Mouse (Mus musculus): Measurements from ENCODE around the gene Lrrc73. TPM values are rescaled to one million over a fixed set of nuclear protein-coding genes. Genes with fewer than 3 reads are reported as not detected.

The Lrrc73 gene
- polyA plus RNA-seq, 1 experiment from 2014 or later: 12.6 TPM

DNA sequence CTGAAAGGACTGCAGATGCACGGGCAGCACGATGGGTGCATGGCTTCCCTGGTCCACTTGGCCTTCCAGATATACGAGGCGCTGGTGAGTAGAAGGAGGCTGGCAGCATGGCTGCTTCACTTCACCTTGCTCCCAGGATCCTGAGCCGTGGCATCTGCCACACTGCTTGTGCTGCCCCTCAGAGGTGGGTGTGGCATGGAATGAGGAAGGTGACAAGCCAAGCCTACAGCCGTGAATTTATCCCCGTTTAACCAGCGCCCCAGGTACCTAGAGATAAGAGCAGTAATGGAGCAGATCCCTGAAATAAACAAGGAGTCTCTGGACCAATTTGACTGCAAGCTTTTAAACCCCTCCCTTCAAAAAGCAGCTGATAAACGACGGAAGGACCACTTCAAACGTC, 11.9 kb upstream of the Lrrc73 start:
- Histone ChIP-seq H3K4me1 (replicated peaks; ENCODE audit: control insufficient read depth, insufficient read depth, low read length) (peaks cover under 1% of the 10 kb centered on the region), H3K27ac (ENCODE audit: low read length) (no peak overlapping the region), H3K36me3 (ENCODE audit: control insufficient read depth, insufficient read depth) (peaks cover 74% of the 10 kb centered on the region), H3K4me2 (ENCODE audit: low read length) (no peak overlapping the region), H3K27me3 (replicated peaks; ENCODE audit: control insufficient read depth, insufficient read depth, low read length) (no peaks in the 10 kb centered on the region), H3K9ac (replicated peaks; ENCODE audit: low read depth, low read length) (no peak overlapping the region), H3K4me3 (replicated peaks; ENCODE audit: low read length) (no peak overlapping the region), H3K9me3 (ENCODE audit: control insufficient read depth, low read length) (no peaks in the 10 kb centered on the region)
- WGBS: 81% methylated on average over 11 of the region's 11 CpGs
- ATAC-seq: no peak

DNA sequence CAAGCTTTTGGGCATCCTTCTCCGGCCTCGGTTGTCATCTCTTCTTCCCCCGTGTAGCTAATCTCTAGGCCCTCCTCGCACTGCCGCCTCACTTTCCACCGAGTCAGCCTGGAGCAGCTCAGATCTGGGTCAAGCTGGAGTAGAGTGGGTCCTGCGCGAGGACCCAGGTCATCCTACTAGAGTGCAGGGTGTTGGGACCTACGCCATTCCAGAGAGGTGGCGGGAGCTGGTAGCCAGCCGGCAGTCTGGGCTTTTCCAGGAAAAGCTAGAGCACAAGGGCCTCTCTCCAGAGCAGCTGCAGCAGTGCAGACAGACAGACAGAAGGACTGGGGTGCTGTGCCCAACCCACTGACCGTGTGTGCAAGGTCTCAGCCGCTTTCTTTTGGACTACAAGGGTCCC, 11.1 kb upstream of the Lrrc73 start:
- no peak overlapping the region for H3K27ac ChIP-seq (ENCODE audit: low read length)
- 84% methylated on average over 13 of the region's 13 CpGs for WGBS
- H3K9me3 ChIP-seq (ENCODE audit: control insufficient read depth, low read length): no peaks in the 10 kb centered on the region
- H3K9ac ChIP-seq (replicated peaks; ENCODE audit: low read depth, low read length): no peak overlapping the region
- no peaks in the 10 kb centered on the region for H3K27me3 ChIP-seq (replicated peaks; ENCODE audit: control insufficient read depth, insufficient read depth, low read length)
- H3K4me3 ChIP-seq (replicated peaks; ENCODE audit: low read length): no peak overlapping the region
- peaks cover 66% of the 10 kb centered on the region for H3K36me3 ChIP-seq (ENCODE audit: control insufficient read depth, insufficient read depth)
- H3K4me1 ChIP-seq (replicated peaks; ENCODE audit: control insufficient read depth, insufficient read depth, low read length): peaks cover 8% of the 10 kb centered on the region
- H3K4me2 ChIP-seq (ENCODE audit: low read length): no peak overlapping the region
- ATAC-seq: no peak

DNA sequence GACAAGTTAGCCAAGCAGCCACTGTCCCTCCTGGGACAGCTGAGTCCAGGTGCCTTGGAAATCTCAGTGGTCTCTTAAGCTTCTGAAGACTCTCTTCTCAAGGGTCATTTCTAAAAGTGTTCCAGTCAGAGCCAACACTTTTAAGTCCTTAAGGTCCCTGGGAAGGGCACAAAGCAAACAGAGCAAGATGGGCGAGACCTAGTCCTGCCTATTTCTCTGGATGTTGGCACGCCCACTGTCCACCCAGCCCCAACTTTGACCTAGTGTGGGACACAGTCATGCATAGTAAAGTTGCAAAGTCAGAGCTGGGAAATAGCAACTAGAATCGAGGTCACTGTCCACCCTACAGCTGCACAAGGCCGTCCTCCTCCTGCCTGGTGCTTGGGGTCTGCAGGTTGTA, 10.3 kb upstream of the Lrrc73 start:
- H3K4me3 ChIP-seq (replicated peaks; ENCODE audit: low read length): no peak overlapping the region
- 90% methylated on average over 4 of the region's 4 CpGs for WGBS
- H3K9ac ChIP-seq (replicated peaks; ENCODE audit: low read depth, low read length): no peak overlapping the region
- no peak for ATAC-seq
- H3K27me3 ChIP-seq (replicated peaks; ENCODE audit: control insufficient read depth, insufficient read depth, low read length): no peaks in the 10 kb centered on the region
- no peak overlapping the region for H3K27ac ChIP-seq (ENCODE audit: low read length)
- H3K4me1 ChIP-seq (replicated peaks; ENCODE audit: control insufficient read depth, insufficient read depth, low read length): peaks cover 8% of the 10 kb centered on the region
- H3K9me3 ChIP-seq (ENCODE audit: control insufficient read depth, low read length): no peaks in the 10 kb centered on the region
- H3K36me3 ChIP-seq (ENCODE audit: control insufficient read depth, insufficient read depth): peaks cover 64% of the 10 kb centered on the region
- H3K4me2 ChIP-seq (ENCODE audit: low read length): no peak overlapping the region

DNA sequence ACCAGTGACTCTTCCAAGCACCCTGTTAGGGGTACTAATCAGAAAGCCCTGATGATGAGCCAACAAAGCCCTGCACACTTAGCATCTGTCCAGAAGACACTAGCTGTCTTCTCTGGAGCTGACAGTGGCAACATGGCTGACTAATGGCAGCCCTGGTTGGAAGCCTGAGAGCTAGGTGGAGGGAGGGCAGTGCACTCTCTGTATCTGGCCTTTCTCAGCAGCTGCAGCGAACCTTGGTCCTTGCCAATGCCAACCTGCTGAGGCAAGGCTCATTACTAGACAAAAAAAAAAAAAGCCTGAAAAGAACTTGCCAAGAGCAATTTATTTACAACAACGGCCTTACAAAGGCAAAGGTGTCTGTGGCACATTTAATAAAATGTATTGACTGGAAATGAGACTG, 9.7 kb upstream of the Lrrc73 start:
- H3K9ac ChIP-seq (replicated peaks; ENCODE audit: low read depth, low read length): no peak overlapping the region
- peaks cover 10% of the 10 kb centered on the region for H3K4me1 ChIP-seq (replicated peaks; ENCODE audit: control insufficient read depth, insufficient read depth, low read length)
- no peaks in the 10 kb centered on the region for H3K27me3 ChIP-seq (replicated peaks; ENCODE audit: control insufficient read depth, insufficient read depth, low read length)
- H3K4me2 ChIP-seq (ENCODE audit: low read length): no peak overlapping the region
- H3K4me3 ChIP-seq (replicated peaks; ENCODE audit: low read length): no peak overlapping the region
- H3K36me3 ChIP-seq (ENCODE audit: control insufficient read depth, insufficient read depth): peaks cover 63% of the 10 kb centered on the region
- no peak overlapping the region for H3K27ac ChIP-seq (ENCODE audit: low read length)
- H3K9me3 ChIP-seq (ENCODE audit: control insufficient read depth, low read length): no peaks in the 10 kb centered on the region
- ATAC-seq: no peak
- 37% methylated on average over 2 of the region's 2 CpGs for WGBS

DNA sequence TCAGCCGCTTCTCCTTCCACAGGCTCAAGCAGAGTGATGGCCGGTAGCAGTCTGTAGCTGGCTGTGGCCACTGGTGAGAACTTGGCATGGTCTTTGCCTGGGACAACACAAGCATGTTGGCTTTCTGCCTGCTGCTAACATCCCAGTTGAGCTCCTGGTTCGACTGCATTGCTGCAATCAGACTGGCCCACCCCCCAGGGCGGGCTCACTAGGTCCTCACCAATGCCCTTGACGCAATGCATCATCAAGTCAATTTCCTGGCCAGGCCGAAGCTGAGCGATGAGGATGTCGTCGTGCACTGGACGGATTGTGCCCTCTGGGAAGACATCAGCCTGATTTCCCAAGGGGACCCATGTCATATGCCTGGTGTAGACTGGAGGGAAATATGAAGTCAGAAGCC, 8.8 kb upstream of the Lrrc73 start:
- peaks cover 54% of the 10 kb centered on the region for H3K36me3 ChIP-seq (ENCODE audit: control insufficient read depth, insufficient read depth)

DNA sequence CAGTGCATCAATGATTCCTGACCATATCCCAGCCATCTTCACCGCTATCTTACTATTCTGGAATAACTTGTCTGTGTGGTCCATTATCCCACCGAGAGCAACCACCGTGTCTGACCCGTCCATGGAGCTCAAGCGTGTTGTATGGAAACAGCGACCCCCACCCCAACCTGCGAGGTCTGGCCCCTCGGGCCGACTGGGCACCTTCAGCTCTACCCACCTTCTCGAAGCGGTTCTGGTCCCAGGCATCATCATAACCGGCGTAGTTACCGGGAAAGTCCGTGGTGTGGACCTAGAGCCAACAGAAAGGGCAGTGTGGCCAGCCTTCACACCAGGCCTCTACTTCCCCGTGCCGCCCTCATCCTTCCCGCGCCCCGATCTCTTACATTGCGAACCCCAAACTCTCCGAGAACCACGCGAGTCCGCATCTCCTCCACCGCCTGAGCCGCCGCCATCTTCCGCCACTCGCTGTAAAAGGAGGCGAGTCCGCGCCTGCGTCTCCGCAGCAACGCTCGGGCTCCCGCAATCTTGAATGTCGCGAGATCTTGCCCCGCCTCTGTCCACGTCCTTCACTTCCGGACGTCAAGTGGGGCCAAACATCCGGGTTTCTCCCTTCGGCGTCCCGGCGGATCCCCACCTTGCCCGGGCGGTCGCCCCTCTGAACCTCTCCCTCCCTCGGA, 5.7 kb upstream of the Lrrc73 start, which contains the start of the genes Polr1c and Yipf3:
Gene Polr1c (minus strand): TSS at position 543 of the 677 bp plus-strand sequence.
Gene Yipf3 (plus strand): TSS at position 569 of the 677 bp plus-strand sequence.
- WGBS: under 1% methylated on average over 50 of the region's 53 CpGs
- H3K9me3 ChIP-seq (ENCODE audit: control insufficient read depth, low read length): no peaks in the 10 kb centered on the region
- H3K4me2 ChIP-seq (ENCODE audit: low read length): peak within 1 kb of the TSS; percentile 90
- peaks cover 52% of the 10 kb centered on the region for H3K36me3 ChIP-seq (ENCODE audit: control insufficient read depth, insufficient read depth)
- ATAC-seq: peak; percentile 96
- peak within 1 kb of the TSS; percentile 89 for H3K9ac ChIP-seq (replicated peaks; ENCODE audit: low read depth, low read length)
- H3K4me1 ChIP-seq (replicated peaks; ENCODE audit: control insufficient read depth, insufficient read depth, low read length): peaks cover 18% of the 10 kb centered on the region
- H3K4me3 ChIP-seq (replicated peaks; ENCODE audit: low read length): peak within 1 kb of the TSS; percentile 72
- H3K27me3 ChIP-seq (replicated peaks; ENCODE audit: control insufficient read depth, insufficient read depth, low read length): no peaks in the 10 kb centered on the region
- peak within 1 kb of the TSS; percentile 68 for H3K27ac ChIP-seq (ENCODE audit: low read length)

More for the DNA sequence above, 8.8 kb upstream of the Lrrc73 start:
- no peaks in the 10 kb centered on the region for H3K27me3 ChIP-seq (replicated peaks; ENCODE audit: control insufficient read depth, insufficient read depth, low read length)
- H3K4me3 ChIP-seq (replicated peaks; ENCODE audit: low read length): no peak overlapping the region
- no peak for ATAC-seq
- WGBS: 81% methylated on average over 10 of the region's 10 CpGs
- no peaks in the 10 kb centered on the region for H3K9me3 ChIP-seq (ENCODE audit: control insufficient read depth, low read length)
- H3K4me2 ChIP-seq (ENCODE audit: low read length): no peak overlapping the region
- H3K4me1 ChIP-seq (replicated peaks; ENCODE audit: control insufficient read depth, insufficient read depth, low read length): peaks cover 18% of the 10 kb centered on the region
- H3K9ac ChIP-seq (replicated peaks; ENCODE audit: low read depth, low read length): no peak overlapping the region
- no peak overlapping the region for H3K27ac ChIP-seq (ENCODE audit: low read length)

DNA sequence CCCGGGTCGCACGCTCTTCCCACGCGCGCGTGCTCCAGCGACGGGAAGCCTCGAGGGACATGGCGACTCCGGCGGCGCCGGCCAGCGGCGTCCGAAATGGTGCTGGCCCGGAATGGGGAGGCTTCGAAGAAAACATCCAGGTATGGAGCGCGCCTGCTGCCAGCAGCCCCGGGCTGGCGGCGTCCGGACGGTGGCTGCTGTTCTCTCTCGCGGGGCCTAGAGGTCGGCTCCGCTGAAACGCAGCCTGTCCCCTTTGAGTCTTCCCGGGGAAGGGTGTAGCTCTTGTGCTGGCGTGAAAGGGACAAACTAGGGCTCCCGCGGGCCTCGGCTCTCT, 5.2 kb upstream of the Lrrc73 start:
- Histone ChIP-seq H3K9ac (replicated peaks; ENCODE audit: low read depth, low read length) (peak overlapping the region; percentile 89), H3K4me3 (replicated peaks; ENCODE audit: low read length) (peak overlapping the region; percentile 72), H3K4me2 (ENCODE audit: low read length) (peak overlapping the region; percentile 90), H3K27me3 (replicated peaks; ENCODE audit: control insufficient read depth, insufficient read depth, low read length) (no peaks in the 10 kb centered on the region), H3K4me1 (replicated peaks; ENCODE audit: control insufficient read depth, insufficient read depth, low read length) (peaks cover 20% of the 10 kb centered on the region), H3K9me3 (ENCODE audit: control insufficient read depth, low read length) (no peaks in the 10 kb centered on the region), H3K27ac (ENCODE audit: low read length) (peak overlapping the region; percentile 63), H3K36me3 (ENCODE audit: control insufficient read depth, insufficient read depth) (peaks cover 47% of the 10 kb centered on the region)
- peak; percentile 34; the same call in 1 of the 2 replicates for ATAC-seq
- WGBS: under 1% methylated on average over 37 of the region's 37 CpGs

DNA sequence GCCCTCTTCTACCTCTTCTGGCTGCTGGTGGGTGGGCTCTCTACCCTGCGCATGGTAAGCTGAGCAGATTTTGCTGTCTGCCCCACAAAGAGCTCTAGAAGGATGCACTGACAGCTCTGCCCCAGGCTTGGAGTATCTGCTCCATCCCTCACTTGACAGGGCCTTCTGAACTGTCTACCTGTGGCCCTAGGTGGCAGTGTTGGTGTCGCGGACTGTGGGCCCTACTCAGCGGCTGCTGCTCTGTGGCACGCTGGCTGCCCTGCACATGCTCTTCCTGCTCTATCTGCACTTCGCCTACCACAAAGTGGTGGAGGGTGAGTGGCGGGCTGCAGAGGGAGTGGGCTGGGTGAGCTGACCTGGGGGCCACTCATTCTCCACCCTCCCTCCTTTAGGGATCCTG, 2.2 kb upstream of the Lrrc73 start:
- Histone ChIP-seq H3K27ac (ENCODE audit: low read length) (no peak overlapping the region), H3K36me3 (ENCODE audit: control insufficient read depth, insufficient read depth) (peaks cover 20% of the 10 kb centered on the region), H3K9me3 (ENCODE audit: control insufficient read depth, low read length) (no peaks in the 10 kb centered on the region), H3K4me3 (replicated peaks; ENCODE audit: low read length) (no peak overlapping the region), H3K4me1 (replicated peaks; ENCODE audit: control insufficient read depth, insufficient read depth, low read length) (peaks cover 38% of the 10 kb centered on the region), H3K4me2 (ENCODE audit: low read length) (no peak overlapping the region), H3K27me3 (replicated peaks; ENCODE audit: control insufficient read depth, insufficient read depth, low read length) (0 out of 2 replicates have a peak, but pooled peaks cover 4% of the 10 kb centered on the region), H3K9ac (replicated peaks; ENCODE audit: low read depth, low read length) (no peak overlapping the region)
- 72% methylated on average over 7 of the region's 7 CpGs for WGBS
- ATAC-seq: no peak

DNA sequence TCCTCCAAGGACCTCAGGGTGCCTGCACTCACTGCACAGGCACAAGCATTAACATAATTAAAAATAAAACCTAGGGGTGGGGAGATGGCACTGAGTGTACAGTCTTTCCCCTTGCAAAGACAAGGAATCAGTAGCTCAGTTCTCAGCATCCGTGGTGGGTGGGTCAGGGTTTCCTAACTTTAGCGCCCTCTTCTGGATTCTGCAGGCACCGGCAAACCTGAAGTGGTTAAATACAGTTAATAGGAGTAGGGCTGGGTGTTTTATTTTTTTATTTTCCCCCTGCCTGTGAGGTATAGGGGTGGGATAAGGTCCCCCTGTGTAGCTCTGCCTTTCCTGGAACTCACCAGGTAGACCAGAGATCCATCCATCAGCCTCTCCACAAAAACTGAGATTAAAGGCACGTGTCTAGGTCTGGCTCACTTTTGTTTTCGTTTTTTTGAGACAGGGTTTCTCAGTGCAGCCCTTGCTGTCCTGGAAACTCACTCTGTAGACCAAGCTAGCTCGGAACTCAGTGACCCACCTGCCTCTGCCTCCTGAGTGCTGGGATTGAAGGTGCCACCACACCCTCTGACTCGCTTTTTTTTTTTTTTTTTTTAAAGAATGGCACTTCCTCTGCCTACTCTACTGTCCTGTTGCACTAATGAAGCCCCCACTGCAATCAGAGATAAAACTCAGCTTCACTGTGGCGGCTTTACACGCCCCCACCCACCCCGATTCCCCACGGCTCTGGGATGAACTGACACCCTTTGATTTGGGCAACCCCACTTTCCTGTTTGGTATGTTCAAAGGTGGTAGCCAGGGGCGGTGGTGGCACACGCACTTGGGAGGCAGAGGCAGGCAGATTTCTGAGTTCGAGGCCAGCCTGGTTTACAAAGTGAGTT, 520 bp upstream of the Lrrc73 start:
- peak overlapping the region; percentile 84 for H3K9ac ChIP-seq (replicated peaks; ENCODE audit: low read depth, low read length)

More for the DNA sequence above, 520 bp upstream of the Lrrc73 start:
- H3K4me2 ChIP-seq (ENCODE audit: low read length): peak overlapping the region; percentile 96
- H3K27ac ChIP-seq (ENCODE audit: low read length): peak overlapping the region; percentile 78
- no peak for ATAC-seq
- no peaks in the 10 kb centered on the region for H3K9me3 ChIP-seq (ENCODE audit: control insufficient read depth, low read length)
- 0 out of 2 replicates have a peak, but pooled peaks cover 4% of the 10 kb centered on the region for H3K27me3 ChIP-seq (replicated peaks; ENCODE audit: control insufficient read depth, insufficient read depth, low read length)
- peak overlapping the region; percentile 92 for H3K4me3 ChIP-seq (replicated peaks; ENCODE audit: low read length)
- peaks cover 30% of the 10 kb centered on the region for H3K4me1 ChIP-seq (replicated peaks; ENCODE audit: control insufficient read depth, insufficient read depth, low read length)
- peaks cover 20% of the 10 kb centered on the region for H3K36me3 ChIP-seq (ENCODE audit: control insufficient read depth, insufficient read depth)
- WGBS: 61% methylated on average over 14 of the region's 14 CpGs
